Comparison of ENCODE assay signal across 18 mouse cellular contexts in the genomic region with DNA sequence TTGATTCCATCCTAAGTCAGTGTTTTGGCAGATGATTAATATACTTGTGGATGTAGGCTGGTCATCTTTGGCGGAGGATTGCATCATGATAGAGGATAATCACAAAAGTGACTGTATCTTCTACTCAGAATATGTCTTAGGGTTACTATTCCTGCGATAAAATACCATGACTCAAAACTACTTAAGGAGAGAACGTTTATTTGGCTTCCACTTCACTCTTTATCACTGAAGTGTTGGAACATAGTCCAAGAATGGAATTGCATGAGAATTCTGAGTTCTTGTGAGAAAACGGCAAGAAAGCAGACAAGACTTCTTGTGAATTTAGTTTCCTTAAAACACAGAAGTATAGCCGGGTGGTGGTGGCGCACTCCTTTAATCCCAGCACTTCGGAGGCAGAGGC.
A peak's percentile ranks its signal among the peaks of the same experiment; 100 is the strongest.
DNase-seq lines count a peak whose midpoint lies in the region; ATAC-seq and TF ChIP-seq lines count a peak whose summit lies in the region.
"Had no signal": no experiment of that assay in that cellular context is flagged by ENCODE, and none has a peak within 500 bp of the region (broad histone marks: within the 10 kb centered on the region; RNA-seq: fewer than 3 reads in every experiment).

No protein-coding gene starts in this region.

- H3K9me3 ChIP-seq in heart, embryonic 16.5 days (replicated peaks; ENCODE audit: control insufficient read depth, low read length), result 0 out of 2 replicates have a peak, but pooled peaks cover 3% of the 10 kb centered on the region
- no peaks in the 10 kb centered on the region for H3K9me3 ChIP-seq in MEL (replicated peaks; ENCODE audit: insufficient read depth, low read length)
- H3K9me3 ChIP-seq in liver, embryonic 13.5 days (replicated peaks), result no peaks in the 10 kb centered on the region
- H3K9me3 ChIP-seq in liver, postnatal 0 days (ENCODE audit: low read length), result no peaks in the 10 kb centered on the region
- H3K9me3 ChIP-seq: embryonic facial prominence, embryonic 12.5 days; forebrain, embryonic 15.5 days; G1E; hindbrain, embryonic 10.5 days; intestine, embryonic 15.5 days had no signal

- ATAC-seq in heart, embryonic 16.5 days (replicated peaks; ENCODE audit: extremely low read depth, insufficient read depth, low FRiP score), result no peak
- no peak for ATAC-seq in liver, embryonic 13.5 days (ENCODE audit: low read depth)
- ATAC-seq in liver, postnatal 0 days, result no peak
- ATAC-seq: forebrain, embryonic 15.5 days; intestine, embryonic 15.5 days had no signal

- H3K4me1 ChIP-seq in heart, embryonic 16.5 days (ENCODE audit: control insufficient read depth, insufficient read depth, low read length), result no peaks in the 10 kb centered on the region
- peaks cover 37 to 50% of the 10 kb centered on the region in 2 experiments for H3K4me1 ChIP-seq in MEL (ENCODE audit: control insufficient read depth in 1 of 2, insufficient read depth in 2 of 2, low read length in 2 of 2)
- H3K4me1 ChIP-seq in liver, embryonic 13.5 days (replicated peaks), result peaks cover 67% of the 10 kb centered on the region
- peaks cover 30% of the 10 kb centered on the region for H3K4me1 ChIP-seq in liver, postnatal 0 days (ENCODE audit: insufficient read depth)
- H3K4me1 ChIP-seq: embryonic facial prominence, embryonic 12.5 days; forebrain, embryonic 15.5 days; intestine, embryonic 15.5 days had no signal

- no peak overlapping the region for H3K4me2 ChIP-seq in heart, embryonic 16.5 days (ENCODE audit: low read depth, low read length)
- H3K4me2 ChIP-seq in liver, embryonic 13.5 days, result no peak overlapping the region
- no peak overlapping the region for H3K4me2 ChIP-seq in liver, postnatal 0 days (ENCODE audit: low read depth, low read length)
- H3K4me2 ChIP-seq: embryonic facial prominence, embryonic 12.5 days; forebrain, embryonic 15.5 days; hindbrain, embryonic 14.5 days; intestine, embryonic 15.5 days had no signal

- H3K27ac ChIP-seq in heart, embryonic 16.5 days (ENCODE audit: low read length), result peak overlapping the region; percentile 23; the same call in 1 of the 2 replicates
- H3K27ac ChIP-seq in MEL (ENCODE audit: control insufficient read depth, low read depth, low read length), result peak overlapping the region; percentile 91
- peak overlapping the region; percentile 80 for H3K27ac ChIP-seq in liver, embryonic 13.5 days
- H3K27ac ChIP-seq in liver, postnatal 0 days (ENCODE audit: low read depth), result peak overlapping the region; percentile 87
- H3K27ac ChIP-seq: embryonic facial prominence, embryonic 12.5 days; forebrain, embryonic 15.5 days; gastrocnemius, adult 2 months; hindbrain, embryonic 10.5 days; hindbrain, embryonic 14.5 days; intestine, embryonic 15.5 days had no signal

- no peak overlapping the region for H3K9ac ChIP-seq in heart, embryonic 16.5 days (ENCODE audit: low read length)
- peak overlapping the region; percentile 38 for H3K9ac ChIP-seq in MEL (ENCODE audit: control insufficient read depth, low read depth, low read length, poor library complexity, severe bottlenecking)
- no peak overlapping the region for H3K9ac ChIP-seq in liver, embryonic 13.5 days
- H3K9ac ChIP-seq in liver, postnatal 0 days (replicated peaks), result no peak overlapping the region
- H3K9ac ChIP-seq: embryonic facial prominence, embryonic 12.5 days; forebrain, embryonic 15.5 days; hindbrain, embryonic 14.5 days; intestine, embryonic 15.5 days had no signal

- 70% methylated on average over 7 of the region's 7 CpGs for WGBS in heart, embryonic 16.5 days
- WGBS in liver, embryonic 13.5 days (ENCODE audit: insufficient replicate concordance), result 80% methylated on average over 7 of the region's 7 CpGs
- 85% methylated on average over 7 of the region's 7 CpGs for WGBS in liver, postnatal 0 days (ENCODE audit: insufficient replicate concordance)

- no peak for TF ChIP-seq CTCF in MEL (IDR thresholded peaks at IDR 0.05 in 2 of 3, conservative IDR thresholded peaks at IDR 0.05 in 1 of 3; ENCODE audit: control insufficient read depth in 1 of 3, insufficient read depth in 1 of 3, low read depth in 2 of 3, low read length in 3 of 3, poor library complexity in 1 of 3, severe bottlenecking in 1 of 3)
- TF ChIP-seq CTCF in liver, postnatal 0 days (IDR thresholded peaks at IDR 0.05; ENCODE audit: low read depth), result no peak

- no peaks in the 10 kb centered on the region; the same call in 1 of the 2 replicates for H3K79me2 ChIP-seq in MEL (ENCODE audit: control insufficient read depth, insufficient read depth, low read length, poor library complexity)

- no peaks in the 10 kb centered on the region for H3K36me3 ChIP-seq in heart, embryonic 16.5 days (ENCODE audit: control insufficient read depth, insufficient read depth)
- H3K36me3 ChIP-seq in MEL (ENCODE audit: control insufficient read depth in 1 of 2, insufficient read depth in 2 of 2, low read length in 2 of 2), result peaks cover 0 to 64% of the 10 kb centered on the region in 2 experiments; a peak in 2 of 4 replicates
- H3K36me3 ChIP-seq in liver, embryonic 13.5 days, result no peaks in the 10 kb centered on the region
- no peaks in the 10 kb centered on the region for H3K36me3 ChIP-seq in liver, postnatal 0 days (replicated peaks; ENCODE audit: insufficient read depth, low read length)
- H3K36me3 ChIP-seq: embryonic facial prominence, embryonic 12.5 days; forebrain, embryonic 15.5 days; G1E; hindbrain, embryonic 10.5 days; intestine, embryonic 15.5 days had no signal

- no peak for TF ChIP-seq RAD21 in MEL (IDR thresholded peaks at IDR 0.05; ENCODE audit: low read depth, low read length)

- no peaks in the 10 kb centered on the region for H3K27me3 ChIP-seq in heart, embryonic 16.5 days (ENCODE audit: control insufficient read depth, insufficient read depth, low read length)
- H3K27me3 ChIP-seq in MEL (ENCODE audit: control insufficient read depth in 1 of 2, insufficient read depth in 2 of 2, low read length in 2 of 2), result no peaks in the 10 kb centered on the region
- no peaks in the 10 kb centered on the region for H3K27me3 ChIP-seq in liver, embryonic 13.5 days
- no peaks in the 10 kb centered on the region for H3K27me3 ChIP-seq in liver, postnatal 0 days (ENCODE audit: insufficient read depth, low read length)
- H3K27me3 ChIP-seq: embryonic facial prominence, embryonic 12.5 days; forebrain, embryonic 15.5 days; intestine, embryonic 15.5 days had no signal

- H3K4me3 ChIP-seq in heart, embryonic 16.5 days (ENCODE audit: low read length), result no peak overlapping the region
- H3K4me3 ChIP-seq in MEL (ENCODE audit: control insufficient read depth in 1 of 2, insufficient read depth in 1 of 2, low read depth in 2 of 2, low read length in 2 of 2), result peak overlapping the region; percentile 5 to 9; a peak in 3 of 4 replicates
- no peak overlapping the region for H3K4me3 ChIP-seq in liver, embryonic 13.5 days (replicated peaks)
- no peak overlapping the region for H3K4me3 ChIP-seq in liver, postnatal 0 days (ENCODE audit: low read depth, low read length)
- H3K4me3 ChIP-seq: embryonic facial prominence, embryonic 12.5 days; forebrain, embryonic 15.5 days; gastrocnemius, adult 2 months; hindbrain, embryonic 10.5 days; intestine, embryonic 15.5 days had no signal

- DNase-seq in heart, adult 18-20 months, result no peak
- peak; percentile 52 for DNase-seq in MEL (ENCODE audit: low read depth, low spot score)
- no peak for DNase-seq in liver, embryonic 13.5 days
- DNase-seq in liver, postnatal 0 days, result no peak
- no peak for DNase-seq in left cerebral cortex, adult 9 months (ENCODE audit: low spot score in 2 of 2)
- no peak for DNase-seq in neural tube, embryonic 10.5 days (ENCODE audit: extremely low spot score, low spot score)
- DNase-seq: adrenal gland, postnatal 10 days; cerebellum, adult 18-20 months; cerebellum, postnatal 14 days; gastrocnemius, adult 2 months; gastrocnemius, postnatal 25 days had no signal

- 0 out of 4 replicates have a peak, but pooled peaks of 1 of the 2 experiments have one; percentile 38 for TF ChIP-seq EP300 in MEL (IDR thresholded peaks at IDR 0.05; ENCODE audit: low read depth in 1 of 2, low read length in 2 of 2)
- no peak for TF ChIP-seq EP300 in liver, postnatal 0 days (IDR thresholded peaks at IDR 0.05; ENCODE audit: low read depth)

- TF ChIP-seq POLR2A in MEL (IDR thresholded peaks at IDR 0.05; ENCODE audit: control insufficient read depth in 1 of 2, insufficient read depth in 1 of 2, low read depth in 1 of 2, low read length in 2 of 2, poor library complexity in 1 of 2), result no peak

TF ChIP-seq in MEL, 35 proteins besides CTCF, POLR2A, EP300 and RAD21:
- no peak for TF ChIP-seq USF1 (IDR thresholded peaks at IDR 0.05; ENCODE audit: low read depth, low read length)
- no peak for TF ChIP-seq CHD2 (IDR thresholded peaks at IDR 0.05; ENCODE audit: low read length)
- TF ChIP-seq POLR2AphosphoS5 (IDR thresholded peaks at IDR 0.05; ENCODE audit: borderline replicate concordance, low read depth, low read length), result no peak
- TF ChIP-seq GATA1 (IDR thresholded peaks at IDR 0.05; ENCODE audit: low read depth, low read length), result peak; percentile 18; the same call in 1 of the 2 replicates
- peak; percentile 35; the same call in 1 of the 2 replicates for TF ChIP-seq ETS1 (IDR thresholded peaks at IDR 0.05; ENCODE audit: low read depth, low read length)
- no peak for TF ChIP-seq SIN3A (IDR thresholded peaks at IDR 0.05; ENCODE audit: low read length)
- no peak for TF ChIP-seq MYB (IDR thresholded peaks at IDR 0.05; ENCODE audit: low read depth, low read length)
- peak; percentile 42; the same call in 1 of the 2 replicates for TF ChIP-seq TBP (IDR thresholded peaks at IDR 0.05; ENCODE audit: low read depth, low read length)
- peak; percentile 10; the same call in 1 of the 2 replicates for TF ChIP-seq TCF12 (IDR thresholded peaks at IDR 0.05; ENCODE audit: low read depth, low read length)

Comparison
In these comparisons a context has a peak if more than half of its experiments do, and no peak if none do; other contexts are left out.
1. H3K27ac ChIP-seq: peak in every context shown above with its lines; median percentile 91 in MEL; 87 in liver, postnatal 0 days; 80 in liver, embryonic 13.5 days; 23 in heart, embryonic 16.5 days.
2. H3K4me3 ChIP-seq: peak in MEL (2 of 2); none in heart, embryonic 16.5 days (single experiment), liver, embryonic 13.5 days (single experiment) and liver, postnatal 0 days (single experiment).